Mouse (Mus musculus) testis, adult 2 months (tissue): ENCODE measurements around the gene Rras2.

Experiments used
- CTCF ChIP-seq: fragments of 200-500 bp; IDR thresholded peaks from 2 replicates; pipeline ENCODE4 v1.5.1; 2012; ENCODE audit warnings: low read depth, mild to moderate bottlenecking, inconsistent platforms, low read length, moderate library complexity; ENCODE audit not compliant: control insufficient read depth, insufficient read depth, insufficient replicate concordance
- POLR2A ChIP-seq: fragments of 200-500 bp; IDR thresholded peaks from 2 replicates; pipeline ENCODE4 v1.6.1; 2012; ENCODE audit warnings: low read depth, mild to moderate bottlenecking, inconsistent platforms, low read length, moderate library complexity; ENCODE audit not compliant: control insufficient read depth

DNA sequence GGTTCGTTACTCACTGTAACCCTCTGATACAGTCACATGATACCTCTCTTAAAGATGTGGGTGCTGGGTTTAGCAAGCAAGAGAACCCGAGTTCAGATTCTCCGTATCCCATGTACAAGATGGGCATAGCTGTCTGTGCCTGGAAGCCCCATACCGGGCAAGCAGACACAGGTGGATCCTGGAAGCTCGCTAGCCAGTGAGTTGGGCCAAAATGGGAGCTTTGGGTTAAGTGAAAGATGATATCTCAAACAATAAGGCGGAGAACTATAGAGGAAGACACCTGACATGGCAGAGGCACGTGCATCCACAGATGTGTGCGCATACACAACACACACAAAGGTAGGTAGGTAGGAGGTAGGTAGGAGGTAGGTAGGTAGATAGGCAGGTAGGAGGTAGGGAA is 90.7 kb downstream of the Rras2 start:
- TF ChIP-seq CTCF, result no peak
- TF ChIP-seq POLR2A, result no peak
